Mouse (Mus musculus) megakaryocyte progenitor cell, adult 5-6 weeks (primary cell): ENCODE data around the gene Anp32a. TPM values are rescaled to one million over a fixed set of nuclear protein-coding genes. Genes with fewer than 3 reads are reported as not detected.
A peak's percentile ranks its signal among the peaks of the same experiment; 100 is the strongest.

ENCODE experiments used
- ATAC-seq: replicated peaks from 2 replicates; pipeline ENCODE4 v1.8.0; 2016; ENCODE audit warnings: mild to moderate bottlenecking, moderate TSS enrichment, inconsistent platforms; ENCODE audit not compliant: poor library complexity
- total RNA-seq, 2 experiments: library from RNA; stranded (forward) in 1 of 2; stranded (reverse) in 1 of 2; fragments of 157-497, 149-512 nt in 1 of 2; fragments of 200-1000 nt in 1 of 2; gene quantifications; 2 replicates each; pipeline versions ENCODE4 v1.2.3 to v1.2.4; 2015 to 2017

Anp32a gene
- total RNA-seq (2015) (308 and 417 TPM in 2 replicates), total RNA-seq (2017) (646 and 851 TPM in 2 replicates)

DNA sequence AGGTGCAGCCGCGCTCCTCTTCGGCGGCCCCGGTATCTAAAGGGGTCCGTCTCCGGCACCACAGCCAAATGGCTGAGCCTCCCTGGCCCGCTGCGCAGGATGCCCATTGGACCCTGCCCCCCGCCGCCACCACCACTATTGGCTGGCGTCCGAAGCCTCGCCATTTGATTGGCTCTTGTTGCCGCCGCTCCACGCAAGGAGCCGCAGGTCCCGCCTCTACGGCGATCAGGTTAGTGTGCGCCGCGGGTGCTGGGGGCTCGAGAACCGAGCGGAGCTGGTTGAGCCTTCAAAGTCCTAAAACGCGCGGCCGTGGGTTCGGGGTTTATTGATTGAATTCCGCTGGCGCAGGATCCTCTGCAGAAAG is at the start of gene Anp32a:
Anp32a (plus strand) TSS at position 171 of the 364 bp plus-strand sequence.
- ATAC-seq = peak; percentile 80

GRCm38 (mm10) chr9:62295006-62295698 is 45.9 kb upstream of the Anp32a start:
- peak; percentile 77 for ATAC-seq

- ATAC-seq = no peak
These were observed 44.2 kb upstream of the Anp32a start for GRCm38 (mm10) chr9:62296891-62297290.

DNA sequence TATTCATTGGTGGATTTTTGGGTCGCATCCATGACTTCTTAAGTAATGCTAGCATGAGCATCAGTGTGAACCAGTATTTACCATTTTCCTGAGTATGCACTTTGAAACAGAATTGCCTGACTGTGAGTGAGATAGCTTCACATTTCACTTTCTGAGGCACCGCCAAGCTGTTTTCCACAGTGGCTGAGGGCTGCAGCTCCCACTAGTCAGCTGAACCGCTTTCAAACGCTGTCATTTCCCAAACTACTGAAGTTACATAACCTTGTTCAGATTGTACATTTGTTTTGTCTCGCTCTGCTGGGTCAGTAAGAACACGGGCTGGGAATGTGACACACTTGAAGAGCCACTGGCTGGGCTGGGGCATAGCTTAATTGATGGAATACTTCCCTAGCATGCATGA is 25.5 kb upstream of the Anp32a start:
- ATAC-seq = no peak

GRCm38 (mm10) chr9:62318729-62319128 is 22.4 kb upstream of the Anp32a start:
- no peak for ATAC-seq

DNA sequence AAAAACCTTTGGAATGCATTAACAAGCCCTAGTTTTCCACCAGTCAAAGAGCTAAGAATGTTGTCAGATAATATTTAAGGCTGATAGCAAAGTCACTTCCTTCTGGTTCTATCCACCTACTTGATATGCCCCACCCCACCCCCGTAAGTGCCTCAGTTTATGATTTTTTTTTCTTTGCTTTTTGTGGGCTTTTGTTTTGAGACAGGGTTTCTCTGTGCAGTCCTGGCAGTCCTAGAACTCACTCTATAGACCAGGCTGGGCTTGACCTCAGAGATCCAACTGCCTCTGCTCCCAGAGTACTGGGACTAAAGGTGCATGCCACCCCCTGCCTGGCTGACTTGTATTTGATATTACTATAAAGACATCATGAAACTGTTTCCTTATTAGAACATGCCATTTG is 17.3 kb upstream of the Anp32a start:
- ATAC-seq = no peak

DNA sequence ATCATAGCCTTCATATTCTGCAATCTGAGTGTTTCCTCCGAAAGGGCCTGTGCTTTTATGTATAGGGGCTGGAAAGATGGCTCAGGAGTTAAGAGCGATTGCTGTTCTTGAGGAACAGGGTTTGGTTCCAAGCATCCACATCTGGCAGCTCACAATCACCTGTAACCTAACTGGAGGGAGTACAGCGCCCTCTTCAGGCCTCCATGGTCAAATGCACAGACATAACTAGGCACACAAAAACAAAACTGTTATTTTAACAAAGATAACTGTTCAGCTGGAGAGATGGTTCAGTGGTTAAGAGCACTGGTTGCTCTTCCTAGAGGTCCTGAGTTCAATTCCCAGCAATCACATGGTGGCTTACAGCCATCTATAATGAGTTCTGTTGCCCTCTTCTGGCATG is 15.1 kb upstream of the Anp32a start:
- no peak for ATAC-seq

- ATAC-seq = no peak
These were observed 6.7 kb upstream of the Anp32a start for GRCm38 (mm10) chr9:62334298-62334825.

- ATAC-seq = no peak
These were observed 5.7 kb upstream of the Anp32a start for GRCm38 (mm10) chr9:62335396-62335795.

GRCm38 (mm10) chr9:62337924-62338635 is 3.0 kb upstream of the Anp32a start:
- no peak for ATAC-seq

- ATAC-seq = no peak
These were observed 2.4 kb upstream of the Anp32a start for GRCm38 (mm10) chr9:62338636-62339191.

DNA sequence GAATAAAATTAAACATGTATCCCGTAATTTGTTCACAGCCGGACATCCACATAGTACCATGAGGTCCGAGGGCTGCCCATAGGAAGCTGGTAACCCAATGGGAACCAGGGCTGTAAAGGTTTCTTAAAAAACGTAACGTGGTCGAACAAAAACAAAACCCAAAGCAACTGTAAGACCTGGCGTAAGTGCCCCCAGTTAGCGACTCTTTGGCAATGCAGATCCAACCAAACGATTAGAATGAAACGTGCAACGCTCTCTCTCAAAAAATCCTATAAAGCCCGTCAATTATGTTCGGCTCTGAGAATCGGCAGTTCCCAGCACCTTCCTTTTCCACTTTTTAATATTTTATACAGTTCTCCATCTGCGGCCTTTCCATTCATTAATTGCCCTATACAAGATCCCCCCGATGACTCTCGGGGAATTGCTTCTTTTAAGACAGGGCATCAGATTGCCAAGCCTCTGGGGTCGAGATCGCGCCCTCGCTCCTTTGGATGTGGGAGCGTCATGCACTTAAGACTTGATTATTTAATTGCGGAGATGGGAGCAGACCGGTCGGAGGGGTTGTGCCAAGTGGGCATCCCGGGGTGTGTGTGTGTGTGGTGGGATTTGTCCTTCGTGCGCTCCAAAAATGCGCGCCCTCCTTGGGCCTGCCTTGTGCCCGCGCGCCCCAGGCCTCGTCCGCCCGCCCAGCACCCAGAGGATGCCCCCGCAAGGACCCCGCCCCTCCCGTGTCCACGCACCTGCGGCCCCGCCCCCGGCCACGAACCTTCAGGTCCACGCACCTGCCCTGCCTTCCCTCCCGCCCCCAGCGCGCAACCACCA is 581 bp upstream of the Anp32a start:
- no peak for ATAC-seq

DNA sequence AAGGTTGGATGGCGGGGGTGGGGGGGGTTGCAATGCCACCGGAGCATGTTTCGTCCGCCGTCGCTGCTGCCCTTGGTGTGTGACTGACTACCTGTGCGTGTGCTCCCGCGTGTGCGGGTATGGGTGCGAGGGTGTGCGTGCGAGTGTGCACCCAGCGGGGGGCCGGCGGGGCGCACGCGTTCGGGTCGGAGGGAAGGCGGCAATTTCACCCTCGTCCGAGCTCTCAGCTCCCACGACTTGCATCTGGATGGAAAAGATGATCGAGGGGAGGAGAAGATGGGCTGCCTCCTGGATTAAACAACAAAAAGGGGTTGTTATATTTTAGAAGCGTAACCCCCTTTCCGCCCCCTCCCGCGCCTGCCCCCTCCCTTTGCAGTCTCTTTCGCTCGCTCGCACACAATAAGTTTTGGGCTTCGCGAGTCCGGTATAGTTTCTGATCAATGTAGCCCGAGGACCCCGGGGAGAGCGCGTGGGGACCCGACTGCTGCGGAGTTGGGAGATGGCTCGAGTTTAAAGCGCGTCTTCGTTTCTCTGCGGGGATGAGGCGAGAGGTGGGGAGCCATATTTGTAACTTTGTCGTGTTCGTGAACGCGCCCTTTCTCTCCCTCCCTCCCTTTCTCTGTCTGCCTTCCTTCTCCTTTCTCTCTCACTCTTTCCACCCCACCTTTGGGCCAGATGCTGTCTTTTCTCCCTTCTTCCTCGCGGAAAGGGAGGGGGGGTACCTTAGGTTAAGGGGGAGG is 778 bp downstream of the Anp32a start:
- no peak for ATAC-seq

DNA sequence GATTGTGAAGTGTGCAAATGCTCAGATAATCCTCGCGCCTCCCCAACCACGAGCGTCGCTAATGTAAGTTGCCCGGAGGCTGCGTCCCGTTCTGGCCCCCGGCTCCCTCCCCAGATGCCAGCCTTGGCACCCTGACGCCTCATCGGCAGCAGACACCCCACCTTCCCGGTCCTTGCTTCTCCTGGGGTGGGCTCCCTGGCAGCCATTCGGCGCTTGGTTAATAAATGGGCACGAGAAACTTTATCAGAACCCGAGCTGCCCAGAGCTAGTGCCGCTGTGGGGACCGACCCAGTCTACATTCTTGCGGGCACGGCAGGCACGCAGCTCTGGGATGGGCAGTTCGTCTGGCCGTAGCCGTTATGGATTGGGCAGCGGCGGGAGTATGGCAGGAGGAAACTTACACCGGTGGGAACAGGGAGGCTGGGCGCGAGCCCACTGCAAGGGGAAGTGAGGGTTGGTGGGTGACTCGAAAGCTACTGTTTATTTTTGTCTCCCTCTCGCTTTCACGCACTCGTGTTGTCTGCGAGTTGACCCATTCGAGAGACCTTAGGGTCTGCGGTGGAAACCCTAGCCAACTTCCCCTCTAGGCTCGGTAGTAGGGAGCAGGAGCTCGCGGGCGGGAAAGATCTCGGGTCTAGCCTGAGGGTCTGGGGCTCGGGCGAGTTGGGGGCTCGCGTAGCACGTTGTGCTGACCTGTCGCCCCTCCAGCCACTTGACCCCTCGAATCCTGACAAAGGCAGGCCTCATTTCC is 1.5 kb downstream of the Anp32a start:
- peak; percentile 23 for ATAC-seq

DNA sequence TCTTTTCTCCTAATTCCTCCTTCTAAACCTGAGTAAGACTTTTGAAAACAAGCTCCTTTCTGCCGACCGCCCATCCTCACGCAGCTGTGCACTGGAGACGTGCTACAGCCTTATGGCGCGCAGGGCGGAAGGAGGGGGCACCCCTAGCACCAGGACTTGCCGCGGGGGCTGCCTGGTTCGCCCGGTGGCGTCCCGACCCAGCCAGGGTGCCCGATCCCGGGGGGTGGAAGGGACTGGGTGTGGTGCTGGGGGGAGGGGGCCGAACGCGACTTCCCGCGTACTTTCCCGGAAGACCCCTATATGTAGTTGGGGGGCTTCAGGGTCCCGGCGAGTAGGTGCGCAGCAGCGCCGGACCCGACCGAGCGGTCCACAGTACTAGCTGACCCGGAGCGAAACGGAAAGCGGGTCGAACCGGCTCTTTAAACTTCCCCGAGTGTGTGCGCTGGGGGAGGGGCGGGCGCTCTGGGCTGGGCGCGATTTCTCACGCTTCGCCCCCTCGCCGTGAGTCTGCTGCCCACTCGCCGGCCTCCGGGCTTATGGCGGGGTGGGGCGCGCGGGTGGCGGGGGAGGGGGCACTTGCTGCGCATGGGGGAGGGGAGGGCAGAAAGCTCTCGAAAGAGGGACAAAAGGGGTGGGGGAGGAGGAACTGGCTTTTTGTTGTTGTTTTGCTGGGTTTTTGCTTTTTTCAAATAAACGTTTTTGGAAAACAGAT is 2.3 kb downstream of the Anp32a start:
- ATAC-seq = peak; percentile 17; the same call in 1 of the 2 replicates

- ATAC-seq = no peak
These were observed 2.9 kb downstream of the Anp32a start for GRCm38 (mm10) chr9:62343904-62344491.

GRCm38 (mm10) chr9:62344545-62344944 is 3.5 kb downstream of the Anp32a start:
- ATAC-seq = peak; percentile 27

- no peak for ATAC-seq
These were observed 4.0 kb downstream of the Anp32a start for GRCm38 (mm10) chr9:62345081-62345481.
